Mouse (Mus musculus) bone marrow macrophage, adult 2 months (primary cell): ENCODE data around the gene Cbr3. TPM values are rescaled to one million over a fixed set of nuclear protein-coding genes. Genes with fewer than 3 reads are reported as not detected.
"Not testable (repeated sequence)": the region's sequence is repeated elsewhere in the genome, so short reads cannot be mapped to it uniquely, and the experiment has no call there.

Source experiments
- H3K27ac ChIP-seq: 2 replicates; pipeline ENCODE4 v1.5.1; 2012; ENCODE audit warnings: low read depth, low read length; ENCODE audit not compliant: insufficient read depth
- H3K4me1 ChIP-seq: 2 replicates; pipeline ENCODE4 v1.6.1; 2012; ENCODE audit warnings: low read length; ENCODE audit not compliant: control insufficient read depth, insufficient read depth
- H3K4me3 ChIP-seq: 2 replicates; pipeline ENCODE4 v1.5.1; 2012; ENCODE audit warnings: mild to moderate bottlenecking, low read length, moderate library complexity; ENCODE audit not compliant: insufficient read depth
- CTCF ChIP-seq: IDR thresholded peaks from 2 replicates; pipeline ENCODE4 v1.5.1; 2012; ENCODE audit warnings: low read depth, mild to moderate bottlenecking, low read length, moderate library complexity
- POLR2A ChIP-seq: IDR thresholded peaks from 2 replicates; pipeline ENCODE4 v1.6.1; 2012; ENCODE audit warnings: mild to moderate bottlenecking, low read depth, low read length, borderline replicate concordance
- polyA plus RNA-seq: library from polyadenylated mRNA; stranded (reverse); fragments of >200 nt; gene quantifications from 2 replicates; pipeline ENCODE4 v1.2.4, GENCODE M21; 2012; ENCODE audit not compliant: missing spikeins, insufficient read depth, insufficient read length

The Cbr3 gene
- 33.8 and 36.3 TPM in 2 replicates for polyA plus RNA-seq

- Histone ChIP-seq H3K4me1 (peaks cover 10% of the 10 kb centered on the region), H3K4me3 (peak within 1 kb of the TSS; percentile 72), H3K27ac (no peak within 1 kb of the TSS)
- peak; percentile 13; the same call in 1 of the 2 replicates for TF ChIP-seq CTCF
- no peak for TF ChIP-seq POLR2A
Observed at GRCm38 (mm10) chr16:93682689-93683507, at the start of gene Cbr3. Gene Cbr3 (plus strand): TSS chr16:93683215.

- TF ChIP-seq CTCF (no peak), POLR2A (no peak)
- peaks cover 9% of the 10 kb centered on the region for H3K4me1 ChIP-seq
- no peak overlapping the region; the same call in 1 of the 2 replicates for H3K27ac ChIP-seq
- H3K4me3 ChIP-seq: no peak overlapping the region
Observed at GRCm38 (mm10) chr16:93644006-93644405, 39.0 kb upstream of the Cbr3 start.

- Histone ChIP-seq H3K27ac (no peak overlapping the region), H3K4me1 (peaks cover 9% of the 10 kb centered on the region), H3K4me3 (no peak overlapping the region)
- TF ChIP-seq POLR2A (no peak), CTCF (no peak)
Observed at GRCm38 (mm10) chr16:93648441-93649183, 34.4 kb upstream of the Cbr3 start.

- Histone ChIP-seq H3K4me3 (no peak overlapping the region), H3K4me1 (no peaks in the 10 kb centered on the region), H3K27ac (no peak overlapping the region)
- TF ChIP-seq POLR2A: no peak
- TF ChIP-seq CTCF: no peak
Observed at GRCm38 (mm10) chr16:93667976-93668375, 15.0 kb upstream of the Cbr3 start.

GRCm38 (mm10) chr16:93669521-93669920 is 13.5 kb upstream of the Cbr3 start:
- no peak overlapping the region for H3K27ac ChIP-seq
- H3K4me3 ChIP-seq: no peak overlapping the region
- TF ChIP-seq CTCF (no peak), POLR2A (no peak)
- no peaks in the 10 kb centered on the region for H3K4me1 ChIP-seq

GRCm38 (mm10) chr16:93670466-93670865 is 12.5 kb upstream of the Cbr3 start:
- not testable (repeated sequence) for H3K4me1 ChIP-seq, H3K4me3 ChIP-seq, H3K27ac ChIP-seq

- no peak for TF ChIP-seq POLR2A
- peak; percentile 52; the same call in 1 of the 2 replicates for TF ChIP-seq CTCF
- Histone ChIP-seq H3K27ac (no peak overlapping the region), H3K4me1 (no peaks in the 10 kb centered on the region), H3K4me3 (no peak overlapping the region)
Observed at GRCm38 (mm10) chr16:93671064-93671463, 12.0 kb upstream of the Cbr3 start.

GRCm38 (mm10) chr16:93676376-93676775 is 6.6 kb upstream of the Cbr3 start:
- Histone ChIP-seq H3K4me1 (peaks cover 4% of the 10 kb centered on the region; the same call in 1 of the 2 replicates), H3K4me3 (no peak overlapping the region), H3K27ac (no peak overlapping the region)
- TF ChIP-seq POLR2A: no peak
- no peak for TF ChIP-seq CTCF

GRCm38 (mm10) chr16:93678206-93678605 is 4.8 kb upstream of the Cbr3 start:
- TF ChIP-seq POLR2A (no peak), CTCF (no peak)
- Histone ChIP-seq H3K4me3 (no peak overlapping the region), H3K4me1 (peaks cover 10% of the 10 kb centered on the region), H3K27ac (no peak overlapping the region)

GRCm38 (mm10) chr16:93679165-93679564 is 3.9 kb upstream of the Cbr3 start:
- TF ChIP-seq CTCF (no peak), POLR2A (no peak)
- no peak overlapping the region for H3K27ac ChIP-seq
- peaks cover 10% of the 10 kb centered on the region for H3K4me1 ChIP-seq
- no peak overlapping the region for H3K4me3 ChIP-seq

- no peak overlapping the region for H3K27ac ChIP-seq
- TF ChIP-seq POLR2A (no peak), CTCF (no peak)
- peaks cover 10% of the 10 kb centered on the region for H3K4me1 ChIP-seq
- peak overlapping the region; percentile 72 for H3K4me3 ChIP-seq
Observed at GRCm38 (mm10) chr16:93682156-93682688, 793 bp upstream of the Cbr3 start.
